Mouse (Mus musculus) MEL (cell line): ENCODE data around the gene Kcns1. TPM values are rescaled to one million over a fixed set of nuclear protein-coding genes. Genes with fewer than 3 reads are reported as not detected.

Experiments used
- DNase-seq: peaks from one replicate; pipeline ENCODE4 v3.0.0; 2011; ENCODE audit warnings: low read depth, low spot score
- H3K27ac ChIP-seq: 2 replicates; pipeline ENCODE4 v1.5.1; 2012; ENCODE audit warnings: low read depth, mild to moderate bottlenecking, control low read depth, low read length, moderate library complexity; ENCODE audit not compliant: control insufficient read depth
- H3K27me3 ChIP-seq, 2 experiments: fragments of 150-350 bp in 1 of 2; sonication (generic) in 1 of 2; 2 replicates each; pipeline ENCODE4 v1.6.1; 2012; ENCODE audit warnings: low read length in 2 of 2, mild to moderate bottlenecking in 2 of 2, improper control_type of control experiment in 1 of 2, moderate library complexity in 1 of 2; ENCODE audit not compliant: insufficient read depth in 2 of 2, control insufficient read depth in 1 of 2
- H3K36me3 ChIP-seq, 2 experiments: 2 replicates each; pipeline ENCODE4 v1.6.1; 2012 to 2014; ENCODE audit warnings: low read length in 2 of 2, improper control_type of control experiment in 1 of 2, inconsistent platforms in 1 of 2, mild to moderate bottlenecking in 1 of 2; ENCODE audit not compliant: insufficient read depth in 2 of 2, control insufficient read depth in 1 of 2
- H3K4me1 ChIP-seq, 2 experiments: fragments of 150-350 bp in 1 of 2; sonication (generic) in 1 of 2; 2 replicates each; pipeline ENCODE4 v1.6.1; 2012; ENCODE audit warnings: low read length in 2 of 2, improper control_type of control experiment in 1 of 2, mild to moderate bottlenecking in 1 of 2; ENCODE audit not compliant: insufficient read depth in 2 of 2, control insufficient read depth in 1 of 2
- H3K4me3 ChIP-seq, 2 experiments: fragments of 150-350 bp in 1 of 2; sonication (generic) in 1 of 2; 2 replicates each; pipeline ENCODE4 v1.5.1; 2012; ENCODE audit warnings: low read depth in 2 of 2, low read length in 2 of 2, mild to moderate bottlenecking in 2 of 2, moderate library complexity in 2 of 2, control low read depth in 1 of 2, improper control_type of control experiment in 1 of 2; ENCODE audit not compliant: control insufficient read depth in 1 of 2, insufficient read depth in 1 of 2
- H3K79me2 ChIP-seq: 2 replicates; pipeline ENCODE4 v1.6.1; 2012; ENCODE audit warnings: mild to moderate bottlenecking, low read length, moderate library complexity; ENCODE audit not compliant: control insufficient read depth, poor library complexity, insufficient read depth
- H3K9ac ChIP-seq: 2 replicates; pipeline ENCODE4 v1.6.1; 2012; ENCODE audit warnings: low read depth, mild to moderate bottlenecking, control low read depth, low read length, moderate library complexity; ENCODE audit not compliant: control insufficient read depth, poor library complexity, severe bottlenecking
- H3K9me3 ChIP-seq: fragments of 150-350 bp; sonication (generic); replicated peaks from 2 replicates; pipeline ENCODE4 v1.6.1; 2012; ENCODE audit warnings: mild to moderate bottlenecking, low read length, improper control_type of control experiment, moderate library complexity; ENCODE audit not compliant: insufficient read depth
- CHD1 ChIP-seq: IDR thresholded peaks from 2 replicates; pipeline ENCODE4 v1.6.1; 2012; ENCODE audit warnings: low read depth, mild to moderate bottlenecking, inconsistent platforms, low read length, improper control_type of control experiment
- CTCF ChIP-seq, 3 experiments: IDR thresholded peaks in 2 of 3; conservative IDR thresholded peaks in 1 of 3; 2 replicates each; pipeline ENCODE4 v1.5.1; 2011 to 2012; ENCODE audit warnings: low read length in 3 of 3, low read depth in 2 of 3, mild to moderate bottlenecking in 2 of 3, improper control_type of control experiment in 1 of 3, inconsistent platforms in 1 of 3, mixed read lengths in 1 of 3, moderate library complexity in 1 of 3; ENCODE audit not compliant: control insufficient read depth in 1 of 3, insufficient read depth in 1 of 3, poor library complexity in 1 of 3, severe bottlenecking in 1 of 3
- E2F4 ChIP-seq: IDR thresholded peaks from 2 replicates; pipeline ENCODE4 v1.6.1; 2011; ENCODE audit warnings: low read depth, low read length, improper control_type of control experiment, borderline replicate concordance
- ELF1 ChIP-seq: IDR thresholded peaks from 2 replicates; pipeline ENCODE4 v1.6.1; 2014; ENCODE audit warnings: low read depth, mild to moderate bottlenecking, inconsistent platforms, low read length, improper control_type of control experiment, moderate library complexity
- EP300 ChIP-seq, 2 experiments: IDR thresholded peaks; 2 replicates each; pipeline ENCODE4 v1.6.1; 2011; ENCODE audit warnings: improper control_type of control experiment in 2 of 2, low read length in 2 of 2, low read depth in 1 of 2, mild to moderate bottlenecking in 1 of 2
- ETS1 ChIP-seq: IDR thresholded peaks from 2 replicates; pipeline ENCODE4 v1.6.1; 2012; ENCODE audit warnings: low read depth, mild to moderate bottlenecking, inconsistent platforms, low read length, improper control_type of control experiment, moderate library complexity
- GABPA ChIP-seq: IDR thresholded peaks from 2 replicates; pipeline ENCODE4 v1.6.1; 2012; ENCODE audit warnings: low read depth, mild to moderate bottlenecking, inconsistent platforms, low read length, improper control_type of control experiment, moderate library complexity
- GATA1 ChIP-seq: IDR thresholded peaks from 2 replicates; pipeline ENCODE4 v1.6.1; 2011; ENCODE audit warnings: low read depth, low read length, improper control_type of control experiment
- JUND ChIP-seq: IDR thresholded peaks from 2 replicates; pipeline ENCODE4 v1.6.1; 2011; ENCODE audit warnings: low read depth, mild to moderate bottlenecking, improper control_type of control experiment, low read length
- KAT2A ChIP-seq: conservative IDR thresholded peaks from 2 replicates; pipeline ENCODE4 v1.6.1; 2012; ENCODE audit warnings: low read depth, low read length, improper control_type of control experiment, inconsistent platforms
- MEF2A ChIP-seq: IDR thresholded peaks from 2 replicates; pipeline ENCODE4 v1.6.1; 2014; ENCODE audit warnings: low read depth, mild to moderate bottlenecking, inconsistent platforms, low read length, improper control_type of control experiment; ENCODE audit not compliant: poor library complexity, insufficient replicate concordance, severe bottlenecking; ENCODE audit errors: extremely low read depth
- MYC ChIP-seq: IDR thresholded peaks from 2 replicates; pipeline ENCODE4 v1.6.1; 2011; ENCODE audit warnings: low read depth, mild to moderate bottlenecking, low read length, improper control_type of control experiment, moderate library complexity
- NELFE ChIP-seq: IDR thresholded peaks from 2 replicates; pipeline ENCODE4 v1.6.1; 2011; ENCODE audit warnings: low read depth, low read length, improper control_type of control experiment
- RAD21 ChIP-seq: IDR thresholded peaks from 2 replicates; pipeline ENCODE4 v1.6.1; 2011; ENCODE audit warnings: mild to moderate bottlenecking, low read depth, low read length, improper control_type of control experiment
- SIN3A ChIP-seq: IDR thresholded peaks from 2 replicates; pipeline ENCODE4 v1.6.1; 2012; ENCODE audit warnings: low read length, improper control_type of control experiment, inconsistent platforms
- TBP ChIP-seq: IDR thresholded peaks from 2 replicates; pipeline ENCODE4 v1.8.0; 2011; ENCODE audit warnings: low read depth, low read length, improper control_type of control experiment
- USF2 ChIP-seq, 2 experiments: IDR thresholded peaks; 2 replicates each; pipeline ENCODE4 v1.6.1; 2011 to 2012; ENCODE audit warnings: improper control_type of control experiment in 2 of 2, low read length in 2 of 2, borderline replicate concordance in 1 of 2, inconsistent platforms in 1 of 2, low read depth in 1 of 2, mild to moderate bottlenecking in 1 of 2; ENCODE audit not compliant: insufficient read depth in 1 of 2
- polyA plus RNA-seq, 2 experiments: library from polyadenylated mRNA; stranded (reverse) in 1 of 2; unstranded in 1 of 2; fragments of >175 nt in 1 of 2; fragments of >200 nt in 1 of 2; gene quantifications; 2 replicates each; pipeline versions ENCODE4 v1.2.1 to v1.2.4; 2012; ENCODE audit warnings: low replicate concordance in 2 of 2, low read depth in 1 of 2; ENCODE audit not compliant: insufficient read length in 2 of 2, insufficient read depth in 1 of 2, missing spikeins in 1 of 2
- total RNA-seq: library from RNA; depleted of rRNA; stranded (reverse); fragments of 300-350 nt; gene quantifications from 2 replicates; pipeline ENCODE4 v1.2.3, GENCODE M21; 2012

Gene Kcns1
- total and polyA plus RNA-seq, 3 experiments: not detected

DNA sequence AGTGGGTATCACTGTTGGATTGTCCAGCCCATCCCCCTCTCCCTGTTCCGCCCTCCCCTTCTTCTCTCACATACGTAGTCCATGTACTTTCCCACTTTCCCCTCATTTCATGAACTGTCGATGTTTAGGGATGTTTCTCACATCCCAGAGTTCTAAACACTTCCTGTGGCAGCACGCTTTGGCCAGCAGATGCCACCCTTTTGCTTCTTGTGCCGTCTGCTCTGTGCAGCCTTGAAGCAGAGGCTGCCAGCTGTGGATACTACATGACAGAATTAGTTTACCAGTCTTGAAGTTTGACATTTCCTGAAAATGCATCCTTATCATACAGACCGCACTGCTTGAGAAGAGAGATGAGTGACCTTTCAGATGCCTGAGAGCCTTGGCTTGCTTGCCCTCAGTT, 36.4 kb downstream of the Kcns1 start:
- Histone ChIP-seq H3K4me1 (no peaks in the 10 kb centered on the region), H3K27ac (no peak overlapping the region), H3K79me2 (no peaks in the 10 kb centered on the region), H3K27me3 (no peaks in the 10 kb centered on the region), H3K9me3 (no peaks in the 10 kb centered on the region), H3K36me3 (peaks cover 0 to 4% of the 10 kb centered on the region in 2 experiments; a peak in 2 of 4 replicates), H3K9ac (no peak overlapping the region), H3K4me3 (no peak overlapping the region)
- TF ChIP-seq CTCF (IDR thresholded peaks at IDR 0.05 in 2 of 3, conservative IDR thresholded peaks at IDR 0.05 in 1 of 3; ENCODE audit: control insufficient read depth in 1 of 3, insufficient read depth in 1 of 3, low read depth in 2 of 3, low read length in 3 of 3, poor library complexity in 1 of 3, severe bottlenecking in 1 of 3): peak in 1 of 3 experiments; percentile 5; a peak in 1 of 6 replicates
- no peak for TF ChIP-seq ELF1
- no peak for DNase-seq

DNA sequence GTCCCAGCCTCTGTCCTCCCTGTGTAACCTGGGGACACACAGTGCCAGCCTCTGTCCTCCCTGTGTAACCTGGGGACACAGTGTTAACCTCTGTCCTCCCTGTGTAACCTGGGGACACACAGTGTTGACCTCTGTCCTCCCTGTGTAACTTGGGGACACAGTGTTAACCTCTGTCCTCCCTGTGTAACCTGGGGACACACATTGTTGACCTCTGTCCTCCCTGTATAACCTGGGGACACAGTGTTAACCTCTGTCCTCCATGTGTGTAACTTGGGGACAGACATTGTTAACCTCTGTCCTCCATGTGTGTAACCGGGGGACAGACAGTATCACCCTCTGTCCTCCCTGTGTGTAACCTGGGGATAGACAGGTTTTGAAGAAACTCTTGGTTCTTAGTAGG, 39.3 kb downstream of the Kcns1 start:
- no peak overlapping the region for H3K9ac ChIP-seq
- H3K27me3 ChIP-seq: no peaks in the 10 kb centered on the region
- DNase-seq: no peak
- no peaks in the 10 kb centered on the region for H3K9me3 ChIP-seq
- TF ChIP-seq TBP: no peak
- no peak for TF ChIP-seq GABPA
- TF ChIP-seq KAT2A: no peak
- no peak for TF ChIP-seq NELFE
- TF ChIP-seq RAD21: no peak
- H3K4me1 ChIP-seq: peaks cover 3 to 4% of the 10 kb centered on the region in 2 experiments; a peak in 3 of 4 replicates
- no peaks in the 10 kb centered on the region for H3K79me2 ChIP-seq
- peaks cover 5% of the 10 kb centered on the region in 2 experiments for H3K36me3 ChIP-seq
- no peak overlapping the region for H3K4me3 ChIP-seq
- no peak overlapping the region for H3K27ac ChIP-seq

DNA sequence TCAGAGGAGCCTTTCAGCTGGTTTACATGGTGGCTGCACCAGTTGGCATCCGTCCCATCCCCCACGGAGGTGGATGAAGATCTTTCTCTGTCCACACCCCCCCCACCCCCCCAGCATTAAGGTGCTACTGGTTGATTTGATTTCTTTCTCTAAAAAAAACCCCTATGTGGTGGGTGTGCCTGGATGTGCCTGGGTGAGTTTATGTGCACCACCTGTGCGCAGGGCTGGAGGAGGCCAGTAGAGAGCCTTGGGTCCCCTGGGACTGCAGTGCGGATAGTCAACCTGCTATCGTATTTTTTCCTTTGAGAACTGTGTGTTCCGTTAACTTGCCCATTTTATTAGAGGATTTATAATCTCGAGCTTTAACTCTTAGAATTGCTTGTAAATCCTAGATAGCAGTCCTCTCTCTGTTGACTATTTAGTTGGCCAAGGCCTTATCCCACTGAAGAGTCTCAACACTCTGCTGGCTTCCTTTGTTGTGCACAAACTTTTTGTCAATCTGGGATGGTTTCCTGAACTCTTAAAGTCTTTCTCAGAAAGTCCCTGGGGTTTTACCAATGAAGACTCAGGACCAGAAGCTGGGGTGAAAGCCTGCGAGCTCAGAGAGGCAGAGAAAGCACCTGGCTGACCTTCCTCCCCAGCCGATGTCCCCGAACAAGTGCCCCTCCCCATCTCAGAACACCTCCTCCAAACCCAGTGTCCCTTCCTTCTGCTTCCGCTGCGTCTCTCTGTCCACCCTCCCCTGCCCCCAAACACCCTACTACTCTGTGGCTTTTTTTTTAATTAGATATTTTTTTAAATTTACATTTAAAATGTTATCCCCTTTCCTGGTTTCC, 42.1 kb downstream of the Kcns1 start:
- H3K27me3 ChIP-seq: no peaks in the 10 kb centered on the region
- TF ChIP-seq KAT2A (no peak), USF2 (IDR thresholded peaks at IDR 0.05; ENCODE audit: borderline replicate concordance in 1 of 2, insufficient read depth in 1 of 2, low read depth in 1 of 2, low read length in 2 of 2) (no peak), GATA1 (no peak), TBP (no peak), E2F4 (no peak), SIN3A (no peak), CHD1 (no peak), EP300 (IDR thresholded peaks at IDR 0.05; ENCODE audit: low read depth in 1 of 2, low read length in 2 of 2) (no peak), MEF2A (no peak), MYC (no peak), JUND (no peak), ETS1 (no peak)
- TF ChIP-seq, all 39 proteins: peak for 0
- Histone ChIP-seq H3K27ac (no peak overlapping the region), H3K79me2 (no peaks in the 10 kb centered on the region), H3K9me3 (no peaks in the 10 kb centered on the region), H3K36me3 (peaks cover 6 to 8% of the 10 kb centered on the region in 2 experiments), H3K4me3 (no peak overlapping the region), H3K4me1 (peaks cover 3 to 8% of the 10 kb centered on the region in 2 experiments; a peak in 3 of 4 replicates), H3K9ac (no peak overlapping the region)
- DNase-seq: no peak
